Mouse (Mus musculus) frontal cortex, postnatal 10 days (tissue): ENCODE results near the gene AB124611.
"Not testable (repeated sequence)": the region's sequence is repeated elsewhere in the genome, so short reads cannot be mapped to it uniquely, and the experiment has no call there.

Experiments
- DNase-seq, 2 experiments: peaks; one replicate each; pipeline ENCODE4 v3.0.0; 2022; ENCODE audit warnings: low spot score in 2 of 2, mixed read lengths in 1 of 2

Gene AB124611

DNA sequence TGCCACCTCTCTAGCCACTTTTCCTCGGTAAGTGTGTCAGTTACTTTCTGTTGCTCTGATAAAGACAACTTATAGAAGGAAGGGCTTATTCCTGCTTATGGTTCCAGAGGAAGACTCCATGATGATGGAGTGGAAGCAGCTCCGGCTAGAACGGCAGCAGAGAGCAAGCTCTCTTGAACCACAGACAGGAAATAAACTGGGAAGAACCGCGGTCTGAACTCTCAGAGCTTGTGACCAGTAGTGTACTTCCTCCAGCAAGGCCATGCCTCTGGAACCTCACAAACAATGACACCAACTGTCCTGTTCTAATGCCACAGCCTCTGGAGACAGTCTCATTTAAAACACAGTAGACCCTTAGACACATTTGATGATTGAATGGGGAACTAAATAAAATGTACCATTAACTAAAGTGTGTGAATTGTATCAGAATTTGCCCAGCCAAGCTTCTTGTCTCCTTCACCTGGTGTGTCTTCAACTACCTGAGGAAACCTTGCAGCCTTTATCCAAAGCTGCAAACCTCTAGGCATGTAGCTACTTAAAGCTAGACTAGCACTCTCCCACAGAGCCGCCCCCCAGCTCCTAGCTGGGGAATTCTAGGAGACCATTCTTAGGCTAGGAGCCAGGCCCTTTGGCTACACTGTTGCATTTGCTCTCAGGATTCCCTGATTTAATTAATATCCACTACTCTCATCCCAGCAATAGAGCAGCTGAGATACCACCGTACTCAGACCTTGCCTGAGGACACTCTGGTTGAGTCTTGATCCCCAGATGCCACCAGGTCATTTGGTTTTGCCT is 637 bp upstream of the AB124611 start:
- DNase-seq: no peak

DNA sequence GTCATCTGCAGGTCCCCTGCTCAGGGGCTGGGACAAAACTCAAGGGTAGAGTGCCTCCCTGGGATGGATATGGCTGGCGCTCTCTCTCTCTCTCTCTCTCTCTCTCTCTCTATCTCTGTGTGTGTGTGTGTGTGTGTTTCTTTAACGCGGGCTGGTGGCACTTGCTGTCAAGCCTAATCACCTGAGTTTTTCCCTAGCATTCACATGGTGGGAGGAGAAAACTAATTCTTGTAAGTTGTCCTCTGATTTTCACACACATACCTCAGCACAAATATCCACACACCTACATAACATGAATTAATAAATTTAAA is 613 bp downstream of the AB124611 start:
- no peak for DNase-seq

DNA sequence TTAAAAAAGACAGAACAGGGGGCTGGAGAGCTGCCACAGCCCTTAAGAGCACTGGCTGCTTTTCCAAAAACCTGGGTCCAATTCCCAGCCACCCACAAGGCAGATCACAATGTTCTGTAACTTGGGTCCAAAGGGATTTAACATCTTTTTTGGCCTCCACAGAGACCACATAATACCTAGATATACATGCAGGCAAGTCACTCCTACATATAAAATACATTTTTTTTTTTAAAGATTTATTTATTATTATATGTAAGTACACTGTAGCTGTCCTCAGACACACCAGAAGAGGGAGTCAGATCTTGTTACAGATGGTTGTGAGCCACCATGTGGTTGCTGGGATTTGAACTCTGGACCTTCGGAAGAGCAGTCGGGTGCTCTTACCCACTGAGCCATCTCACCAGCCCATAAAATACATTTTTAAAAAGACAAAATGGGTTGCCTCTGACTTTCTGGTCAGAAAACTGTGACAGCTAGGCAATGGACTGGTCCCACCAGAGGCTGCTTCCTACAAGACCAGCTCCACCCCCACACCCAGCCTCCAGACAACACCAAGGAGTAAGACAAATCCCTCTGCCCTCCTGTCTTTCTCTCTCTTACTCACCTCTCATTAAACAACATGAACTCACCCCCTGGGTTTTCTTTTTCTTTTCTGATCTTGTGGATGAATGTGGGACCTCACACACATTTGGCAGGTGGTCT is 1.3 kb downstream of the AB124611 start:
- DNase-seq: no peak

DNA sequence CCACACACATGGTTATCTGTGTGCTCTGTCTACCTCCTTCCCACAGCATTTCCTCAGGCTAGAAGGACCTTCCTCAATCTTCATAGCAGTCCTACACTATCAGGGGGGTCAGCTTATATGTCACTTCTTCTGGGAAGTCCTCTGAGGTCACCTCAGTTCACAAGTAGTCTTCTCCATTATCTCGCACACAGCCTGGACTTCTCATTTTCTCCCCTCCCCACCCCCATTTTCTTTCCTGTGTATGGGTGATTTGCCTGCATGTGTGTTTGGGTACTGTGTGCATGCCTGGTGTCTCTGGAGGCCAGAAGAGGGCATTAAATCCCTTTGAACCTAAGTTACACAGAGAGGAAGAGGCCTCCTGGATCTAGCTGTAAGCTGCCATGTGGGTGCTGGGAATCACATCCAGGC is 1.9 kb downstream of the AB124611 start:
- DNase-seq: no peak

DNA sequence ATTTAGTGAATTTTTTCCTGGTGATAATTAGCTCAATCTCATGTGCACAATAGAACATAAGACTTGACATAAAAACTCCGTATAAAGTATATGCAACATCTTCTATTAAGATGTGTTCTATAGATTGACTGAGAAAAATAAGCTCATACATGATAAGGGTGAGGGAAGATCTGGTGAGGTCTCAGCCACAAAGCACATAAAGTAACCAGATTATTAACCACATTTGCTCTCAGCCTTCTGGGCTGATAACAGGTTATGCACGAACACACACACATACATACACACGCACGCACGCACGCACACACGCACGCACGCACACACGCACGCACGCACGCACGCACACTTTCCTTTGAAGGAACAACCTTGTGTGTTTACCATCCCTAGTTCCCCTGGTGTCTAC is 10.5 kb downstream of the AB124611 start:
- no peak for DNase-seq

DNA sequence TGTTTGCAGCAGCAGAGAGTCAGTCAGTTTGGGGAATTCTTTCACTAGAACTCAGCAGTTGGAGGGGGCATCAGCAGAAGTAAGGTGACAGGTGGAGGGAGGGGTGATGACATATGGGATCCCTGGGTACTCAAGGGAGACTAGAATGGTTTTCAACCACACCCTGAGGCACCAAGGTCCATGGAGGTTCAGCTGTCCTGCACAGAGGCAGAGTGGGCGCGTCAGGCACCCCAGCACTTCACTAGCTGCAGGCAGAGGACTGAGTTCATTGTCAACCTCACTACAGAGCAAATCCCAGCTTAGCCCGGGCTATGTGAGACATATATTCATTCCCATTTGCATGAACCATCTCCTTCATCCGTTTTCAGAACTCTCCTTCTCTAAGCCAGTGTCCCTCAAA is 11.0 kb downstream of the AB124611 start:
- no peak for DNase-seq

DNA sequence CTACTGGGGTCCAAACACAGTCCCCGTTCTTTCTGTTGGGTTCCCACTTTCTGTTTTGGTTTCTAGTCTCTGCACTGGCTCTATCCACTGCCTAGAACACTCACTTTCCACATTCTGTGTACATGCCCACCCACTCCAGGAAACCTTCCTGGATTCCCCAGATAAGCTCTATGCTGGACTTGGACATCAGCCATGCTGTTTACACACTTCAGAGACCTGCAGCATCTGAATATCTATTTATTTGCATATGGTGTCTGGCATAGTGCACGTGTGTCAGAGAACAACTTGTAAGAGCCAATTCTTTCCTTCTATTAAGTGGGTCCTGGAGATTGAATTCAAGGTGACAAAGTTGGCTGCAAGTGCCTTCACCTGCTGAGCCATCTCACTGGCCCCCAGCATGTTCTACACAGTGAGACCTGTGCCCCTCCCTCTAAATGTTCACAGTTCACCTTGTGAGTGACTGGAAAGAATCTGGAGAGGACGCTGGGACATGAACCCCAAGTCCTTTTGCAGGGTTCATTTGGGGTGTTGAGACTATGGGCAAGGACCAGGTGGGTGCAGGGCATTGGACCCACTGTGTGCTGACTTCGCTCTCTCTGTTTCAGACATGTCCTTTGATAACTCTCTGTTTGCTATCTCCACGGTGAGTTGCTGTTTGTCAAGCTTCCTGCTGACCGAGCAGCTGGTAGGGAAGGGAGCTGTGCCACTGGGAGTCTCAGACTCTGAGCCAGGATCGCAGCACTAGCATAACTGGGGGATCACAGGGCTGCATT is 14.2 kb downstream of the AB124611 start:
- no peak for DNase-seq

DNA sequence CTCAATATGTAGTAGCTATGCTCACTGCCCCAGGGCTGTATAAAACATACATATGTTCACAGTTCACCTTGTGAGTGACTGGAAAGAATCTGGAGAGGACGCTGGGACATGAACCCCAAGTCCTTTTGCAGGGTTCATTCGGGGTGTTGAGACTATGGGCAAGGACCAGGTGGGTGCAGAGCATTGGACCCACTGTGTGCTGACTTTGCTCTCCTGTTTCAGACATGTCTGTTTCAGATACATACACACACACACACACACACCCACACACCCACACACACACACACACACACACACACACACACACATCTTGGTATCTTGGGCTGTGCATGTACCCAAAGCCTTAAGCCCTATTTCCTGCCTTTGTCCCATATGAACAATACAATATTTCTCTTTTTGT is 16.0 kb downstream of the AB124611 start:
- DNase-seq: not testable (repeated sequence)

DNA sequence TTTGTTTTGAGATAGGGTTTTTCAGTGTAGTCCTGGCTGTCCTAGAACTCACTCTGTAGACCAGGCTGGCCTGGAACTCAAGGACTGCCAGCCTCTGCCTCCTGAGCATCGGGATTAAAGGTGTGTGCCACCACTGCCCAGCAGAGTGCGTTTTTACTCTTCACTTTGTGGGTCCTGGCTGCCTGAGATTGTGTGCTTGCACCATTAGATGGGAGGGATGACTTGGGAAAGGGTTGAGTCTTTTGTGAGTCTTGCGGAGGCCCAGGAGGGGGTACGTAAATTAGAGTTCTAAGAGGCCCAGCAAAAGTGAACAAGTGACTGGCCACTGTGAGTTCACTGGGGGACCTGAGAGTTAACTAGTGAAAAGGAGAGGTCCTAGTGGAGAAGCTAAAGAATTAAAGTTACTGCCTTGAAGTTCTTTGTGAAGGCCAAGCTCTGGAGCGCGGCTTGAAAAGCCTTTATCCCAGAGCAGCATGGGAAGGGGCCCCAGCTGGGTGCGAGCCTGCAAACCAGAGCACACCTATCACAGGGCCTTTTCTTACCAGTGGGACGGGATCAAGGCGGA is 19.5 kb downstream of the AB124611 start:
- no peak for DNase-seq

DNA sequence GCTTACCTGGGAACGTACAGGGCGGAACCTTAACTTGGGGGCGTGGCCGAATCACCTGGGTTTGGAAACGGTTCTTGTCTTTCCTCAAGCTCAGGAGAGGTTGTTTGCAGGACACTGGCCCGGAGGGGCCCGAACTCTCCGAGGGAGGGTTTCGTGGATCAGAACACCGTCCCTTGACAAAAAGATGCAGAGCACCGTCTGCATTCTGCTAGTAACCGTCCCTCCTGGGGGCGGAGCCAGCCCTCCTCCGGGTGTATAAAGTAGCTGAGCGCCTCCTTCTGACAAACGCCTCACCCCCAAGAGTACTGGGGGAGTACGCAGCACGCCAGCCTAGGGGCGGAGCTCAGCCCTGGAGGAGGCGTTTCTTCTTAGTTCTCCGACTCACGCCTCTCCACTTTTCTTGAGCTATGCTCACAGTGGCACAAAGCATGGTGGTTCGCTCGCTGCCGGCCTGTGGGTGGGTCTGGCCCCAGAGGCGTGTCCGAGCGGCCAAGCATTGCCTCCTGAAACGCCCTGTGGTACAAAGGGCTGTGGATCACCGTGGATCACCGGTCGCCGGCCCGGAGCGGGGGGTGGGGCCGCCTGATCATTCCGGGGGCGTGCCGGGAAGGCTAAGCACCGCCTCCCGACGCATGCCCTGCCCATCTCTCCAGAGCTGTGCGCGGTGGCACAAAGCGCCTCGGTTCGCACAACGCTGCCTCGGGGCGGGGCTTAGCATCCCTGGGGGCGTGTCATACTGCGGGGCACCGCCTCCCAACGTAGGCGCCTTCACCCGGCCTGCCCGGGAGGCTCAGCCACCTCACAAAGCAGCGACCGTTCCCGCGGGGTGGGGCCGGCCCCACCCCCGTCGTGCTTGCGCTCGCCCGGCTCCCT is 20.2 kb downstream of the AB124611 start:
- peak; percentile 98 to 99 for DNase-seq

DNA sequence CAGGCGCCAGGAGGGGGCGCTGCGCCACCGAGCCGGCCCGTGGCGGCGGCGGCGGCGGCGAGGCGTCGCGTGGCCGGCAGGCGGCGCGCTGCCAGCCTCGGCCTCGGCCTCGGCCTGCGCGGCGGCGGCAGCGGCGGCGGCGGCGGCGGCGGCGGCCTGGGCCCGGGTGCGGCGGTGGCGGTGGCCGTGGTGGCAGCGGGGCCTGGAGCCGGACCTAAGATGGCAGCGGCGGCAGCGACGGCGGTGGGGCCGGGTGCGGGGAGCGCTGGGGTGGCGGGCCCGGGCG is 20.8 kb downstream of the AB124611 start, which contains the start of gene Carm1:
Gene Carm1, plus strand, starts transcription at position 106 of the 286 bp plus-strand sequence.
- DNase-seq: peak in 1 of 2 experiments; percentile 65

DNA sequence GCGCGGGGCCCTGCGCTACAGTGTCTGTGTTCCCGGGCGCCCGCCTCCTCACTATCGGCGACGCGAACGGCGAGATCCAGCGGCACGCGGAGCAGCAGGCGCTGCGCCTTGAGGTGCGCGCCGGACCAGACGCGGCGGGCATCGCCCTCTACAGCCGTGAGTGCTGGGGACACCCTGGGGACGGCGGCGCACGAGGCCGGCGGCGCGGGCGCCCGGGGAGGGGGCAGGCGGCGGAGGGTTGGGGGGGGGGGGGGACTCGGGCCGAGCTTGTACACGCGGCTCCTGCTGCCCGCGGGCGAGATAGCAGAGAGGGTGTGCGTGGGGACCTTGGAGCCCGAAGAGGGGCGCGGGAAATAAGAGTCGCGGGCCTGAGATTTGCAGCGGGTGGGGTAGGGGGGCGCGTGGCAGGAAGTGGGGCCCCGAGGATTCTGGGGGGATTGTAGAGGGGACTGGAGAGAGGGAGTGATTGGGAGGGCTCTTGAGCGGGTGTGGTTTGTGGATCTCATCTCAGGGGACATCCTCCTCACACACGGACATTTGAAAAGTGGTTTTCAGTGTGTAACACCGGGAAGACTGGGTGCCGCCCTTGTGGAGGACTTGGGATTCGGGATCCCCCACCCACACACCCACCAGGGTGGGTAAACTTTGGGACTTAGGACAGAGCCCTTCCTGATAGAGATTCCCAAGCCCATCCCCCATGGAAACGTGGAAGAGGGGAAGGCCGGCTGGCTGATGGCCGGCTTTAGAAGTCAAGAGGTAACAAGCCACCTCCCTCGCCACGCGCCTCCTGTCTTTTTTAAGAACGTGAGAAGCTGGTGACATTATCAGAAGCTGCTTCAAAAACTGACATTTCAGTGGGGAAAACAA is 21.3 kb downstream of the AB124611 start:
- DNase-seq: peak; percentile 45 to 61

DNA sequence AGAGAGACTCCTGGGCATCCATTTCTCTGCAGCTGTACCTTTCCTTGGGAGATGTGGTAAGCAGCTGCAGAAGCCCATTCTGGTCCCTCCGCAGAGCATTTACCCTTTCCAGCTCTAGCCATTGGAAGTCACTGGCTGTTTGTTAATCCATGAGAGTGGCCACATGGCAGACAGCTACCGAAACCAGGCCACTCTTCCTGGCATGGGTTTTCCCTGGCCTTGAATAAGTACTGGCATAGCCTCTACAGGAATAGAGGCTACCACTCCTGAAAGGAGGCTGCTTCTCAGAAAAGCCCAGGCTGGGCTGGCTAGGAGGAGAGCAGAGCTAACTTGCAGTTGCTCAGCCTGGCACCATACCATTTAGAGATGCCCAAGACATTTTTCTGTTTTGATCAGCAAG is 25.1 kb downstream of the AB124611 start:
- no peak for DNase-seq

DNA sequence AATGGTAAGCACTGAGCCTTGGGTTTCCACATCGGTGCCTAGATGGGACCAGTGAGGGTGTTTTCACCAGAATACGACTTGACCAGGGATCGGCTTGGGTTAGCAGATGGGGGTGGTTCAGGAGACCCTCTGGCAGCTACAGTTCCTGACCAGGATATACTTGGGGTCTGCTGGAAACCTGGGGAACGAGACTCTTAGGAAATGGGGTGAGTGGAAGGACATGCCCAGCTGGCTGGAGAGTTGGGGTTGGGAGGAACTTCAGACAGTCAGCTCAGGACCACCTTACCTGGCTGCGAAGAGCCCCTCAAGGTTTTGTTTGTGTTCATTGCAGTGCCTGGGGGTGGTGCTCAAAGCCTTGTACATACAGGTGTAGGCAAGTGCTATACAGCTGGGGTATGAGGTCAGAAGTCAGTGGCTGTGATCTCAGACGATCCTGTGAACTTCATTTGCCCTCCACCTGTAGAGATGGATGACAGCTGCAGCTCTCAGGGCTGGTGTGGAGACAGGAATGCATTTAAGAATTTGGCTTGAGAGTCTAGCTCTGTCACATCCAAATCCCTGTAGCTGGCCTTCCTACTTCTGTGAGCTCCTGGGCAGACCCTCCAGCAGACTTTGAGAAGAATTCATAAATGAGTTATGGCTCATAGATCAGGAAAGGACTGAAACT is 27.8 kb downstream of the AB124611 start:
- no peak for DNase-seq

DNA sequence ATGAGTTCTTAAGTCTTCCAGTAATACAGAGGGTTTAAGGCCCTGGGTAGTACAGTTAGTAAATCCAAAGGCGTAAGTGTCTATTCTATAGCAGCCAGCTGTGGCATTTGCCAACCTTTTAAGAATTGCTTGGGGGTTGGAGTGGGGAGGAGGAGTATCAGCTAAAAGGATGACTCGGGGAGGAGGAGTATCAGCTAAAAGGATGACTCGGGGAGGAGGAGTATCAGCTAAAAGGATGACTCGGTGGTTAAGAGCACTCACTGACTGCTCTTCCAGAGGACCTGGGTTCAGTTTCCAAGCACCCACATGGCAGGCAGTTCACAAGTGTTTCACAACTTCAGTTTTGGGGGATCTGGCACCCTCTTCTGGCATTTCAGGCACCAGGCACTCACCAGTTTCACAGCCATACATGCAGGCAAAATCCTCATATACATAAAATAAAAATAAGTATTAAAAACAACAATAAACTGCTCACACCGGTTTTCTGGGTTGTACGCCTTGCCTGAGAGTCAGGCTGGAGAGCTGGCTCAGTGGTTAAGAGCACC is 29.3 kb downstream of the AB124611 start:
- no peak for DNase-seq

DNA sequence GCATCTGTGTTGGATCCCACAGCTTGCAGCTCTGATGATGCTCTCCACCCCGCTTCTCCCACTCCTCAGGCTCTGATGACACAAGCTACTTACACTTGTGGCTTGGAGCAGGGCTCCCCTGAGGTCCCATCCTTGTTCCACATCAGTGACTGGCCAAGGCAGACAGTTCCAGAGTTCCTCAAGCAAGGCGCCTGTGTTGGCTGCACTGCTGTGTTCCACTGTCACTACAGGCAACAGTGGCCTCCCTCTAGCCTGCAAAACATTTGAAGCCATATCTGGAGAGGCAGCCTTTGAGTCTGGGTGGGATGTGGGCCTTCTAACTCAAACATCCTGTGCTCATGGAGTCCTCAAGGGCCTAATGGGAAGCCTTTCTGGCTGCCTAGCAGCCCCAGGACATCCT is 31.0 kb downstream of the AB124611 start:
- DNase-seq: no peak

DNA sequence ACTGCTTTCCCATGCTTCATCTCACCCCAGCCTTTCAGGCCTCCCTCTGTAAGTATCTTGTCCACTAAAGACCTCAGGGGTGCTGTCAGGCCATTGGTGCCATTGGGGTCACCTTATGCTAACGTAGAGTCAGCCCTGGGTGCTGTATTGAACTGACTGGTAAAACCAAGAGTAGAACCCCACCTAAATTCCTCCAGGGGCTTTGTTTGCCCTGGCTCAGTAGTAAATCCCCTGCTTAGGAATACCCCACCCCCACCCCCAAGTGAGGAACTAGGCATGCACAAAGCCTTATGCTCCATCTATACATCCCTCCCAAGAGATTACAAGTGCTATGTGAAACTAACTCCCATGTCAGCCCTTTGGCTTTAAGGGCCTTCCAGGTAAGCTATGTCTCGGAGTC is 31.6 kb downstream of the AB124611 start:
- DNase-seq: no peak

DNA sequence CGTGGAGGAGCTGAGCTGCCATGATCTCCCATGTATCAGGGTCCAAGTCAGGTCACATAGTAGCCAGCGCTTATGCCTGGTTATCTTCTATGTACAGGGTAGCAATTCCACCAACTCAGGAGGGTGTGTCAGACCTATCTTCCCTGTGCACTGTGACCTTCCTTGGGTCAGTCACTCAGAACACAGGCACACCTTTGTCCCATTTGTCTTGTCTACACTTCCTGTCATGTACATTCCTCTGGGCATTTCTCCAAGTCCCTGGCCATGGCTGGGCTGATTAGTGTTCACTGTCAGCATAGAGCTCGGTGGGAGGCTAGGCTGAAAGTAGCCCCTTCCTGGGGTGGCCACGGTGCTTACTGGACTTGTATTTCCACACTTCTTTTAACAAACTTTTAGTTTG is 32.4 kb downstream of the AB124611 start:
- no peak for DNase-seq

DNA sequence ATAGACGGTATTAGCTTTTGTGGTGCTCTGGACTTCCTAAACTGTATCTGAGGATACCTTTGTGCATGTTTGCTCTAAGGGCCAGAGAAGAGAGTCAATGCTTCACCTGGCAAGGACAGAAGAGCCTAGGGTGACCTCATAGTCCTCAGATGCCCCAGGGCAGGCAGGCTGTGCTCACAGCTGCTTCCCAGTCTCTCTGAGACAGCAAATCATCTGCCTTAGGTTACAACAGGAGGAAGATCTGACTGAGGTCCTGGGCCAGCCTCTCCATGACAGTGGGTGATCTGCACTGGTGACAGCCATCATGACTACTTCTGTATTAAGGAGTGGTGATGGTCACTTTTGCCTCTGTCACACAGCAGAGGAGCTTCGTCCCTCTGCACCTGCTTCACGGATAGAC is 33.2 kb downstream of the AB124611 start:
- no peak for DNase-seq

DNA sequence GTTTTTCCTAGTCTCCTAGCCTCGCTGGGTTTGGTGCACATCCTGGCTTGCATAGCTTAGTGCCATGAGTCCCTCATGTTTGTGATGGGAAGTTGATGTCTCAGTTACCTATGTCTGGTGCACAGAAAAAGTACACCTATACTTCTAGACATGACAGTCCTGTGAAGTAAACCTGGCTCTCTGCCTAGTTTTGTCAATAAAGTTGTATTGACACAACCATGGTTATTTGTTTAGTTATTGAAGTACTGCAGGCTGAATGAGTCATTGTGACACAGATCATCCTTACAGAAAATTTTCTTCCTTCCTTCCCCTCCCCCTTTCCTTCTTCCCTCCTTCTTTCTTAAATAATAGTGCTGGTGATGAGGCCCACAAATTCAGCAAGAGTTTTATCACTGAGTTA is 38.4 kb downstream of the AB124611 start:
- DNase-seq: no peak
